ENCODE assay signal across 8 mouse cellular contexts in the genomic region with DNA sequence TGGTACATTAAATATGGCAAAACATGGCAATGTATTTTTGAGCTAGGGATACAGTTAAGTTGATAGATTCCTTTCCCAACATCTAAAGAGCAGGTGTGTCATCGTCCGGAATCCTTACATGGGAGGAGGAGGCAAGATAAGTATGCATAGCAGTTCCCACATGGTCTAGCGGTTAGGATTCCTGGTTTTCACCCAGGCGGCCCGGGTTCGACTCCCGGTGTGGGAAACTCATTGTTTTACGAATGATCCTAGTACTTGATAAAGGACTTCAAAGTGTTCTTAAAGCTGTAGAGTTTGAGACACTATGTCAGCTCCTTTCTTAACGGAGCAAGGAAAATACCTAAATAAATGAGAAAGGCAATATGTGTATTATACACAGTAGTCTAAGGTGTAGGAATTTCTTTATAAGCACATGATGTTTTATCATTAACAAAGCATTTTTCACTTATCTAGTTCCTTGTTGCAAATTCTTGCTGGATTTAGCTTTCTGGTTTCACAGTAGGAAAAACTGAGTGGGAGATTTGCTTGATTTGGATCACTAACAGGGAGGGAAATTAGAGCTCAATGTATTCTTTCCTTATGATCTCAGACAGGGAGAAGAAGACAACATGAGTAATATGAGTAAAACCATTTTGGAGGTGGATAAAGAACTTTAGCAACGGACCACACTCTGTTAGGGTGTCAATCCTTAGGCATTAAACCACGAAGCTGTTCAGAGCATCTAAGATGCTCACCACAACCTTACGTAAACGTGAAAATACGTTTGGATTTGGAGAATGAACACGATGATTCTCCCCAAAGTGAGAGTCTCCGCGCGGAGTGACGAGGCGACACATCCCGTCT. TPM values are rescaled to one million over a fixed set of nuclear protein-coding genes. Genes with fewer than 3 reads are reported as not detected.
A peak's percentile ranks its signal among the peaks of the same experiment; 100 is the strongest.
DNase-seq lines count a peak whose midpoint lies in the region; ATAC-seq and TF ChIP-seq lines count a peak whose summit lies in the region.

No protein-coding gene starts in this region.

- no peak for TF ChIP-seq CTCF in small intestine, adult 2 months (IDR thresholded peaks at IDR 0.05; ENCODE audit: extremely low read depth, insufficient read length, insufficient replicate concordance, low read depth, low read length)

- peak overlapping the region; percentile 49 for H3K9ac ChIP-seq in intestine, embryonic 15.5 days

- peak; percentile 37 for DNase-seq in CD4-positive, CD25-positive, alpha-beta regulatory T cell, adult 2 months (ENCODE audit: low read depth, low spot score)
- peak; percentile 97 for DNase-seq in embryo, embryonic 10.5 days (ENCODE audit: low spot score)
- DNase-seq in gastrocnemius, postnatal 25 days, result peak; percentile 34
- peak; percentile 60 to 92 for DNase-seq in left cerebral cortex, postnatal 14 days (ENCODE audit: low spot score in 2 of 2)

- no peak for TF ChIP-seq POLR2A in small intestine, adult 2 months (IDR thresholded peaks at IDR 0.05; ENCODE audit: low read depth, low read length)

- no peaks in the 10 kb centered on the region for H3K27me3 ChIP-seq in intestine, embryonic 15.5 days (replicated peaks)
- H3K27me3 ChIP-seq in small intestine, adult 2 months (ENCODE audit: control insufficient read depth, insufficient read depth, low read length), result no peaks in the 10 kb centered on the region

- peak overlapping the region; percentile 90 for H3K4me2 ChIP-seq in intestine, embryonic 15.5 days (replicated peaks)

- WGBS in intestine, embryonic 15.5 days, result under 1% methylated on average over 21 of the region's 21 CpGs
- WGBS in small intestine, adult 2 months, result 1% methylated on average over 21 of the region's 21 CpGs

- no peaks in the 10 kb centered on the region for H3K36me3 ChIP-seq in intestine, embryonic 15.5 days
- H3K36me3 ChIP-seq in small intestine, adult 2 months (ENCODE audit: control insufficient read depth, insufficient read depth, low read length), result no peaks in the 10 kb centered on the region

- no peak for ATAC-seq in CD4-positive, CD25-positive, alpha-beta regulatory T cell, adult 4 months
- ATAC-seq in intestine, embryonic 15.5 days, result peak; percentile 76
- peak; percentile 14; the same call in 1 of the 2 replicates for ATAC-seq in megakaryocyte-erythroid progenitor cell, adult 5-6 weeks (replicated peaks; ENCODE audit: low FRiP score, low TSS enrichment, poor library complexity, severe bottlenecking)

- peak overlapping the region; percentile 52 for H3K4me3 ChIP-seq in intestine, embryonic 15.5 days (replicated peaks)
- H3K4me3 ChIP-seq in small intestine, adult 2 months (ENCODE audit: low read depth, low read length), result peak overlapping the region; percentile 69

- no peak overlapping the region for H3K27ac ChIP-seq in intestine, embryonic 15.5 days
- no peak overlapping the region for H3K27ac ChIP-seq in small intestine, adult 2 months (ENCODE audit: insufficient read depth, low read depth, low read length)

- H3K4me1 ChIP-seq in intestine, embryonic 15.5 days (replicated peaks), result peaks cover 12% of the 10 kb centered on the region; the same call in 1 of the 2 replicates
- H3K4me1 ChIP-seq in small intestine, adult 2 months (ENCODE audit: control insufficient read depth, insufficient read depth, insufficient read length, low read length), result peaks cover 7% of the 10 kb centered on the region; the same call in 1 of the 2 replicates

- no peaks in the 10 kb centered on the region for H3K9me3 ChIP-seq in intestine, embryonic 15.5 days

- intact Hi-C loops in left cerebral cortex, postnatal 14 days (cut with DNase I), result loop anchor here (2.0 kb wide), 1 partner anchor 37 kb away; no protein-coding TSS in a partner anchor

RNA-seq across cellular contexts. Expression of a gene that starts 2.1 kb away (rescaled TPM):
- polyA plus RNA-seq in CD4-positive, CD25-positive, alpha-beta regulatory T cell, adult 4 months (2017; shearing (Covaris generic)), result not detected
- total RNA-seq in gastrocnemius, postnatal 25 days (2021), result not detected
- 0.08 and 0.11 TPM in 2 replicates for polyA plus RNA-seq in intestine, embryonic 15.5 days (2015; fragmentation: Nextera tagmentation; extraction: Ambion mirVana)
- not detected for total RNA-seq in left cerebral cortex, postnatal 14 days (2021)
- not detected in 2 replicates for total RNA-seq in megakaryocyte-erythroid progenitor cell, adult 5-6 weeks (2014; fragmentation: Nextera tagmentation)
- total RNA-seq in megakaryocyte-erythroid progenitor cell, adult 5-6 weeks (2017), result not detected in 2 replicates
- 0.05 TPM in 1 of 2 replicates, not detected in the other for polyA plus RNA-seq in small intestine, adult 2 months (2012; rRNA removed)

RNA-seq across cellular contexts. Expression of a gene that starts 25.1 kb away (rescaled TPM):
- polyA plus RNA-seq in CD4-positive, CD25-positive, alpha-beta regulatory T cell, adult 4 months (2017; shearing (Covaris generic)), result not detected
- not detected for total RNA-seq in gastrocnemius, postnatal 25 days (2021)
- polyA plus RNA-seq in intestine, embryonic 15.5 days (2015; fragmentation: Nextera tagmentation; extraction: Ambion mirVana), result 0.16 and 0.23 TPM in 2 replicates
- total RNA-seq in left cerebral cortex, postnatal 14 days (2021), result 1 to 10 TPM in 1 of 2 experiments, under 1 TPM in 1; 0.82 to 1.3 TPM
- not detected in 2 replicates for total RNA-seq in megakaryocyte-erythroid progenitor cell, adult 5-6 weeks (2014; fragmentation: Nextera tagmentation)
- total RNA-seq in megakaryocyte-erythroid progenitor cell, adult 5-6 weeks (2017), result not detected in 2 replicates
- polyA plus RNA-seq in small intestine, adult 2 months (2012; rRNA removed), result not detected in 2 replicates

RNA-seq across cellular contexts. Expression of a gene that starts 39.9 kb away (rescaled TPM):
- 10 to 100 TPM; 12.4 to 14.5 TPM for polyA plus RNA-seq in CD4-positive, CD25-positive, alpha-beta regulatory T cell, adult 4 months (2017; shearing (Covaris generic))
- 1 to 10 TPM; 2.9 to 3.7 TPM for total RNA-seq in gastrocnemius, postnatal 25 days (2021)
- 11.2 TPM in 2 replicates for polyA plus RNA-seq in intestine, embryonic 15.5 days (2015; fragmentation: Nextera tagmentation; extraction: Ambion mirVana)
- total RNA-seq in left cerebral cortex, postnatal 14 days (2021), result 1 to 10 TPM; 6.9 to 7.1 TPM
- 8.0 and 10.7 TPM in 2 replicates for total RNA-seq in megakaryocyte-erythroid progenitor cell, adult 5-6 weeks (2014; fragmentation: Nextera tagmentation)
- 12.8 and 13.7 TPM in 2 replicates for total RNA-seq in megakaryocyte-erythroid progenitor cell, adult 5-6 weeks (2017)
- polyA plus RNA-seq in small intestine, adult 2 months (2012; rRNA removed), result 0.95 and 1.2 TPM in 2 replicates

Comparison
In these comparisons a context has a peak if more than half of its experiments do, and no peak if none do; other contexts are left out.
1. DNase-seq: peak in every context shown above with its lines; median percentile 97 in embryo, embryonic 10.5 days; 76 in left cerebral cortex, postnatal 14 days; 37 in CD4-positive, CD25-positive, alpha-beta regulatory T cell, adult 2 months; 34 in gastrocnemius, postnatal 25 days.